Mouse (Mus musculus): ENCODE data around the gene Naaladl1. TPM values are rescaled to one million over a fixed set of nuclear protein-coding genes. Genes with fewer than 3 reads are reported as not detected.

The Naaladl1 gene
- total and polyA plus RNA-seq, 3 experiments = 0.35 to 1.7 TPM; not detected in 1

- TF ChIP-seq MEF2A (IDR thresholded peaks at IDR 0.05; ENCODE audit: extremely low read depth, insufficient replicate concordance, low read depth, low read length, poor library complexity, severe bottlenecking) (no peak), ELF1 (IDR thresholded peaks at IDR 0.05; ENCODE audit: low read depth, low read length) (peak; percentile 100), POLR2A (IDR thresholded peaks at IDR 0.05; ENCODE audit: control insufficient read depth in 1 of 2, insufficient read depth in 1 of 2, low read depth in 1 of 2, low read length in 2 of 2, poor library complexity in 1 of 2) (peak; percentile 74 to 83; a peak in 3 of 4 replicates)
Observed at GRCm38 (mm10) chr19:6084478-6085248, 20.9 kb upstream of the Naaladl1 start, which contains the start of the genes Zfpl1 and Cdca5 (continued).

DNA sequence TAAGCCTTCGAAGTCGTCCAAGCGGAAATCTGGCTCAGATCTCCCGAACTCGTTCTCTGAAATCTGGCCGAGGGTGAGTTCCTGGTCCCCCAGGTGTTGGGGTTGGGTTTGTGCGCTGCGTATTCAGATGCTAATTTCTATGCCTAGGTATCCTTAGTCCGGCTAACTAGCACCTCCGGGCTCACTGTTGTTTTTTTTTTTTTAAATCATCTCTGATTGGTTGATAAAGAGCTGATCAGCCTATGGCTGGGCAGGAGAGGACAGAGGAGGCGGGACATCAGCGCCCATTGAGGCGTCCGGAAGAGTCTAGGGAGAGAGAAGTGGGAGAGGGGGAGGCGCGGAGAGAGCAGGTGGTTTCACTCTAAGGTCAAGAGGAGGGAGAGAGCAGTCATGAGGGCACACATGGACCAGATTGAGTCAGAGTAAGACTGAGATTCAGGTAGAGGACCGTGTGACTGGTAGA is 20.1 kb upstream of the Naaladl1 start:
- H3K36me3 ChIP-seq (ENCODE audit: control insufficient read depth in 1 of 2, insufficient read depth in 2 of 2, low read length in 2 of 2) = peaks cover 0 to 14% of the 10 kb centered on the region in 2 experiments
- TF ChIP-seq HCFC1 (IDR thresholded peaks at IDR 0.05; ENCODE audit: low read depth, low read length) (peak; percentile 68), ELF1 (IDR thresholded peaks at IDR 0.05; ENCODE audit: low read depth, low read length) (peak; percentile 66), TAL1 (IDR thresholded peaks at IDR 0.05; ENCODE audit: low read length) (no peak), MYB (IDR thresholded peaks at IDR 0.05; ENCODE audit: low read depth, low read length) (0 out of 2 replicates have a peak, but pooled peaks have one; percentile 23), RAD21 (IDR thresholded peaks at IDR 0.05; ENCODE audit: low read depth, low read length) (no peak), MAZ (IDR thresholded peaks at IDR 0.05; ENCODE audit: low read depth, low read length) (no peak), CHD2 (IDR thresholded peaks at IDR 0.05; ENCODE audit: low read length) (peak; percentile 41; the same call in 1 of the 2 replicates), CTCF (IDR thresholded peaks at IDR 0.05 in 2 of 3, conservative IDR thresholded peaks at IDR 0.05 in 1 of 3; ENCODE audit: control insufficient read depth in 1 of 3, insufficient read depth in 1 of 3, low read depth in 2 of 3, low read length in 3 of 3, poor library complexity in 1 of 3, severe bottlenecking in 1 of 3) (no peak), ZMIZ1 (IDR thresholded peaks at IDR 0.05; ENCODE audit: low read depth, low read length) (no peak), ZKSCAN1 (IDR thresholded peaks at IDR 0.05; ENCODE audit: low read depth, low read length) (peak; percentile 33; the same call in 1 of the 2 replicates), GATA1 (IDR thresholded peaks at IDR 0.05; ENCODE audit: low read depth, low read length) (0 out of 2 replicates have a peak, but pooled peaks have one; percentile 35), TBP (IDR thresholded peaks at IDR 0.05; ENCODE audit: low read depth, low read length) (0 out of 2 replicates have a peak, but pooled peaks have one; percentile 20), NELFE (IDR thresholded peaks at IDR 0.05; ENCODE audit: low read depth, low read length) (0 out of 2 replicates have a peak, but pooled peaks have one; percentile 40), ZNF384 (IDR thresholded peaks at IDR 0.05; ENCODE audit: low read depth, low read length) (peak; percentile 99), MAX (IDR thresholded peaks at IDR 0.05; ENCODE audit: low read length) (peak; percentile 58; the same call in 1 of the 2 replicates), USF2 (IDR thresholded peaks at IDR 0.05; ENCODE audit: borderline replicate concordance in 1 of 2, insufficient read depth in 1 of 2, low read depth in 1 of 2, low read length in 2 of 2) (no peak), SIN3A (IDR thresholded peaks at IDR 0.05; ENCODE audit: low read length) (peak; percentile 66; the same call in 1 of the 2 replicates)
- DNase-seq (ENCODE audit: low read depth, low spot score) = peak; percentile 91
- H3K9me3 ChIP-seq (replicated peaks; ENCODE audit: insufficient read depth, low read length) = no peaks in the 10 kb centered on the region
- peak overlapping the region; percentile 90 for H3K9ac ChIP-seq (ENCODE audit: control insufficient read depth, low read depth, low read length, poor library complexity, severe bottlenecking)
- peak overlapping the region; percentile 80 for H3K27ac ChIP-seq (ENCODE audit: control insufficient read depth, low read depth, low read length)
- H3K79me2 ChIP-seq (ENCODE audit: control insufficient read depth, insufficient read depth, low read length, poor library complexity) = peaks cover 33% of the 10 kb centered on the region
- H3K27me3 ChIP-seq (ENCODE audit: control insufficient read depth in 1 of 2, insufficient read depth in 2 of 2, low read length in 2 of 2) = no peaks in the 10 kb centered on the region
- peak overlapping the region; percentile 76 to 82 for H3K4me3 ChIP-seq (ENCODE audit: control insufficient read depth in 1 of 2, insufficient read depth in 1 of 2, low read depth in 2 of 2, low read length in 2 of 2)
- H3K4me1 ChIP-seq (ENCODE audit: control insufficient read depth in 1 of 2, insufficient read depth in 2 of 2, low read length in 2 of 2) = peaks cover 0 to 5% of the 10 kb centered on the region in 2 experiments; a peak in 2 of 4 replicates
